Mouse (Mus musculus): ENCODE data around the gene Ptprs.

Ptprs gene

DNA sequence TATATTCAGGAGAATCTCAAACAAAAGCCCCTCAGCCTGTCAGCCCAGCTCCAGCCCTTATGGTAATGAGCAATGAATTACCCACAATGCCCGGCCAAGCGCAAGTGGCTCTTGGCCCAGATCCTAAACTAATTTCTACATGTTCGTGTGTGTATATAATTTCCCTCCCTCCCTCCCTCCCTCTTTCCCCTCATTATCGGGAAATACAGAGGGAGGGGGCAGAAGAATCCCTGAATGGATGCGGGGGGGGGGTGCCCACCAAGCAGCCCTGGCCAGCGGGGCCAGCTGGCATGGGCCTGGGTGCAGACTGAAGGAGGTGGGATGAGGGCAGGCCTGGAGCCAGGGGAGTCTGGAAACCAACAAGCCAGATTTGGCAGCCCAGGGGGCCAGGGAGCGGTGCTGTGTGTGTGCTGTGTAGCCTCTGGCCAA is 8.8 kb downstream of the Ptprs start:
- no peak for DNase-seq (ENCODE audit: low read depth)

DNA sequence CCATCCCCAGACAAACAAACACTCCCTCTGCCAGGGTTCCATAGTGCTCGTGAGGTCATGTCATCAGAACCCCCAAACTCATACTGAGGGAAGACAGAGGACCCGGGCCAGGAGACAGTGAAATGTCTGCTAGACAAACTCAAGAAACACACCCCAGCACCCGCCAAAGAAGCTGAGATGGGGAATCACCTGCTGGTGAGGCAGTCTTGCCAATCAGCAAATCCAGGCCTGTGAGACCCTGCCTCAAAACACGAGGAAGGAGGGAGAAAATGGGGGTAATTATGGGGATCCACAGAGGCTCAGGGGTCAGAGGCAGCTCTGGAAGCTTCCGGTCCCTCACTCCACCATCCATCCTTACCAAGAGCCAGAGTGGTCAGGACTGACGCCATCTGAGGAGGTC is 9.5 kb downstream of the Ptprs start:
- no peak for DNase-seq (ENCODE audit: low read depth)

DNA sequence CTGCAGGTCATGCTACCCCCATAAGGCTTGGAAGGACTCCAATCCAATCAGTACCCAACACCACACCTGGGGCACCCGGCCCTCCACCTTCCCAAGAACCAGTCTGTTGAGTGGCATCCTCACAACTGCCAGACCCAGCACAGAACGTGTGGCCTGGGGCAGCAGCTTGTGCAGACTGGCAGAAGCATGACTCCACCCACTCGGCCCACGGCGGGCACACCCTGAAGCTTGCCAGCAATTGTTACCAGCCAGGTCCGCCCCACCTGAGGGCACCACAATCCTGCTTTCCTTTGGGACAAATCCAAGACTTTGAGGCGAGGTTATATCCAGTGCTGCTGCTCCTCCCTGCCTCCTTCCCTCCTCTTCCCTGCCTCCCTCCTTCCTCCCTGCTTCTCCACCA is 11.5 kb downstream of the Ptprs start:
- DNase-seq (ENCODE audit: low read depth), result no peak

DNA sequence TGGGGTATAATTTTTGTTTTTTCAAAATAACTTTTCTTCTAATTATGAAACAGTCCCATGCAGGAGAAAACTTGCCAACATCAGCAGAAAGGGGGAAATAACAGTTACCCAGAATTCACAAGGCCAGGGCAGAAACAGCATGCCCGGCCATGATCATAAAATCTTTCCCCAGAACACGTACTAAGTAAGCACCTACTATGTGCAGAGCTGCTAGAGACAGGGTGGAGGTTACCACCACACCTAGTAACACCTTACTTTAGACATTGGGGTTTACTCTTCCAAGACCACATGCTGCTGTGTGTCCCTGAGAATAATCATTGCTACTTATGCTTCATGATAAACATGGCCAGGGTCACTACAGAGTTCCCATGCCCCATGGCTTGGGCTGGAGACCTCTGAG is 11.9 kb downstream of the Ptprs start:
- no peak for DNase-seq (ENCODE audit: low read depth)

GRCm38 (mm10) chr17:56463500-56463899 is 12.8 kb downstream of the Ptprs start:
- DNase-seq (ENCODE audit: low read depth), result no peak

- no peak for DNase-seq (ENCODE audit: low read depth)
Measured at GRCm38 (mm10) chr17:56462835-56463455, 13.3 kb downstream of the Ptprs start.

GRCm38 (mm10) chr17:56461771-56462743 is 14.2 kb downstream of the Ptprs start:
- peak; percentile 96 for DNase-seq (ENCODE audit: low read depth)

- no peak for DNase-seq (ENCODE audit: low read depth)
Measured at GRCm38 (mm10) chr17:56460876-56461275, 15.4 kb downstream of the Ptprs start.

DNA sequence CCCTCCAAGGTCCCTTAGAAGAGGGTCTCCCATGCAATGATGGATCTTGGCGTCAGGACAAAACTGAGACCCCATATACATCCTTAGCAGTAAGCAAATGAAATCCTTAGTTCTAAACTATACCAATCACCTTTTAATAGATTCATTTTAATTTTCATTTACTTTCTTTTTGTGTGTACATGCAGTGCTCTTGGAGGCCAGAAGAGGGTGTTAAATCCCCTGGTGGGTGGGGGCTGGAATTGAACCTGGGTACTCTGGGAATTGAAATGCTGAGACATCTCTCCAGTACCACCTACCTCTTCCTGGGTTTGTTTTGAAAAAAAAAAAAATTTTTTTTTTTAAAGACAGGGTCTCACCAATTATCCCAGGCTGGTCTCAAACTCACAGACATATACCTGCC is 18.8 kb downstream of the Ptprs start:
- DNase-seq (ENCODE audit: low read depth), result peak; percentile 36

- DNase-seq (ENCODE audit: low read depth), result no peak
Measured at GRCm38 (mm10) chr17:56456353-56456752, 19.9 kb downstream of the Ptprs start.

GRCm38 (mm10) chr17:56453689-56454088 is 22.6 kb downstream of the Ptprs start:
- DNase-seq (ENCODE audit: low read depth), result no peak

DNA sequence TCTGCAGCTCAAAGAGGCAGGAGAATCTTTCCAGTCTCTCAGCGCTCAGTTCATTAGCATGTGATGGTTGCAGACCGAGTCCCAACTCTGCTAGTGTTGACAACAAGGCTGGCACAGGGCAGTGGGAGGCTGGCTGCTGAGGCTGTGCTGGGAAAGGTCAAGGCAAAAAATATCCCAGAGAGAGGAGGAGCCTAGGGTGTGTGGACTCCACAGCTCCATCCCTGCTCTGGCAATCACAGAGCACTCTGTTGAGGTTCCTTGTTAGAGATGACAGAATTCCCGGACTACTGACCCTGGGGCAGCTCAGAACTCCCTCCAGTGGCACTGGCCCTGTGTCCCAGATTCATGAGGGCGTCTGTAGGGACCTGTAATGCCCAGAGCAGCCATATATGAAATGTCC is 23.0 kb downstream of the Ptprs start:
- no peak for DNase-seq (ENCODE audit: low read depth)

- no peak for DNase-seq (ENCODE audit: low read depth)
Measured at GRCm38 (mm10) chr17:56447716-56448115, 28.6 kb downstream of the Ptprs start.

DNA sequence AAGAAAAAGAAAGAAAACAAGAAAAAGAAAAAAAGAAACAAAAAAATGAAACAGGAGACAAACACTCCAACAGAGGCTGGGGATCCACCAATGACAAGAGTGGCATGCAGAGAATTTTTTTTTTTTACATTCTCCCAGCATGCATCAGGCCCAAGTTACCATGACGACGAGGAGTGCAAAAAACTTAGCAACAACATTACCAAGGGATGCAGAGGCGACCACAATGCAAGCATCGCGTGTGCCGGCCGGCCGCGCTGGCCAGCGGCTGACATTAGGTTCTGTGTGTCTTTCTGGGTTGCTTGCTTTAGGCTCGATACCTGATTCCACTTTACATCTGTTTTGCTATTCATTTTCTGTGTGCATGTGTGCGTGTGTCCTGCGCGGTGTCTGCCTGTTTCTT is 30.9 kb downstream of the Ptprs start:
- DNase-seq (ENCODE audit: low read depth), result peak; percentile 72

- no peak for DNase-seq (ENCODE audit: low read depth)
Measured at GRCm38 (mm10) chr17:56444771-56445170, 31.5 kb downstream of the Ptprs start.

DNA sequence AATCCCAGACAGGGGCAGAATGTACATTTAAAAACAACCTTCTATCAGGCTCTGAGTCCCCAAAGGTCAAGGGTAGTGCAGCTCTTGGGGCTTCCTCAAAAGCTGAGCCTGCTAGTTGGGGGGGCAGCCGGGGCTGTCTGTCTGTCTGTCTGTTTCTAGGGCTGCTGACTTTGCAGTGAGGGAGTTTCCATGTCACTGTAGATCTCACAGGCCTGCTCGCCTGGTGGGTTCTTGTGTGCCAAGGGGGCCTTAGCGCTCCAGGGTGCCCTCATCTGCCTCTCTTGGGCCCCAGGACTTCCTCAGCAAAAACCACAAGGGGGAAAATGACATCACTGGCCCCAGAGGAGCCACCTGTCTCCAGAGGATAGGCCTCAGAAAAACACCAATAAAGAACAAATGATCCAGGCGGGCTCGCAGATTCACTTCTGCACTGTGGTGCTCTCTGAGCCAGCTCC is 32.9 kb downstream of the Ptprs start:
- peak; percentile 54 for DNase-seq (ENCODE audit: low read depth)

DNA sequence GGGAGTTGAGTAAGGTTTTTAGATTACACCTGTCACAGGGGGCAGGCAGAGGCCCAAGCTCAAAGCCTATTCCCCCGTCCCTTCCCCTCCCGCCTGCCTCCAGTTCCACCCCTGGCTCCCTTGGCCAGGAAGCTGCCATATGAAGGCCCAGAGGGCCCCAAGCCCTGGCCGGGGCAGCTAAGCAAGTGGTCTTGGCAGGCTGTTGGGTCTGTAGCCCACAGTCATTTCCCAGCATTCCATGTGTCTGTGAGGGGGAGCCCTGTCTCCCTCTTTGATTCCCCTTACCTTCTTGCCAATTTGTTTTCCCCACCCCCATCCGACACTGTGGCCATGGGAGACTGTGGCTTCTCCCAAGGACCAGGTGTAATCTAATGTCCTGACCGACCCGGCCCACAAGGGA is 34.0 kb downstream of the Ptprs start:
- no peak for DNase-seq (ENCODE audit: low read depth)

GRCm38 (mm10) chr17:56439731-56440460 is 36.4 kb downstream of the Ptprs start:
- DNase-seq (ENCODE audit: low read depth), result no peak

GRCm38 (mm10) chr17:56431582-56431981 is 44.7 kb downstream of the Ptprs start:
- DNase-seq (ENCODE audit: low read depth), result peak; percentile 36

GRCm38 (mm10) chr17:56427857-56428256 is 48.4 kb downstream of the Ptprs start:
- DNase-seq (ENCODE audit: low read depth), result no peak

- peak; percentile 25 for DNase-seq (ENCODE audit: low read depth)
Measured at GRCm38 (mm10) chr17:56425941-56426340, 50.3 kb downstream of the Ptprs start.

DNA sequence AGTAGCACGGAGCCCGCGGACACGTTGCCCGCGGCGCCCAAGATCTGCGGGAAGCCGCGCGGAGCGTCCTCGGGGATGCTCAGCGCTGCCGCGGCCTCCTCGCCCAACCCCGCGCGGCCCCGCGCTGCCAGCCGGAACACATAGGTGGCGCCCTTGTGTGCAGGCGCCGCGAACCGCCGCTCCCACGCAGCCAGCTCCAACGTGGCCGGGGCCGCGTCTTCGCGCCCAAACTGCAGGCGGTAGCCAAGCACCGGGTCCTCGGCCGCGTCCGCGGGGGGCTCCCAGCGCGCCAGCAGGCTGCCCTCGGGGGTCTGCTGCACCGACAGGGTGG is 50.7 kb downstream of the Ptprs start:
- DNase-seq (ENCODE audit: low read depth), result peak; percentile 90

Data from naive thymus-derived CD4-positive, alpha-beta T cell, adult 2 months (primary cell).